Mouse (Mus musculus): ENCODE results near the gene Vps26a. TPM values are rescaled to one million over a fixed set of nuclear protein-coding genes. Genes with fewer than 3 reads are reported as not detected.
"Not testable (repeated sequence)": the region's sequence is repeated elsewhere in the genome, so short reads cannot be mapped to it uniquely, and the experiment has no call there.

Vps26a gene
- polyA plus RNA-seq, 1 experiment from 2014 or later = 59.6 TPM

GRCm38 (mm10) chr10:62503836-62504628, 17.4 kb upstream of the Vps26a start:
- no peaks in the 10 kb centered on the region for H3K27me3 ChIP-seq (ENCODE audit: control insufficient read depth, insufficient read depth, low read length)
- TF ChIP-seq EP300 (optimal IDR thresholded peaks at IDR 0.05) (no peak), CTCF (IDR thresholded peaks at IDR 0.05; ENCODE audit: low read depth) (no peak)
- H3K4me1 ChIP-seq (replicated peaks; ENCODE audit: control insufficient read depth, insufficient read depth) = no peaks in the 10 kb centered on the region; the same call in 1 of the 2 replicates
- H3K9ac ChIP-seq (ENCODE audit: low read length) = no peak overlapping the region
- no peaks in the 10 kb centered on the region for H3K36me3 ChIP-seq (ENCODE audit: control insufficient read depth, insufficient read depth, low read length)
- DNase-seq (ENCODE audit: low spot score) = no peak
- 57% methylated on average over 12 of the region's 12 CpGs for WGBS
- no peak overlapping the region for H3K4me2 ChIP-seq (replicated peaks; ENCODE audit: low read depth)
- no peak overlapping the region for H3K27ac ChIP-seq (replicated peaks)
- peak; percentile 49; the same call in 1 of the 2 replicates for ATAC-seq (ENCODE audit: low FRiP score, low TSS enrichment)
- no peaks in the 10 kb centered on the region for H3K9me3 ChIP-seq (ENCODE audit: control insufficient read depth, low read length)
- H3K4me3 ChIP-seq (ENCODE audit: low read depth, low read length) = no peak overlapping the region

- no peak overlapping the region for H3K4me3 ChIP-seq (ENCODE audit: low read depth, low read length)
- ATAC-seq (ENCODE audit: low FRiP score, low TSS enrichment) (no peak), DNase-seq (ENCODE audit: low spot score) (no peak)
- H3K9ac ChIP-seq (ENCODE audit: low read length) = no peak overlapping the region
- WGBS = 53% methylated on average over 4 of the region's 4 CpGs
- H3K4me1 ChIP-seq (replicated peaks; ENCODE audit: control insufficient read depth, insufficient read depth) = no peaks in the 10 kb centered on the region; the same call in 1 of the 2 replicates
- no peak for TF ChIP-seq EP300 (optimal IDR thresholded peaks at IDR 0.05)
- TF ChIP-seq CTCF (IDR thresholded peaks at IDR 0.05; ENCODE audit: low read depth) = no peak
- H3K27ac ChIP-seq (replicated peaks) = no peak overlapping the region
- H3K9me3 ChIP-seq (ENCODE audit: control insufficient read depth, low read length) = no peaks in the 10 kb centered on the region
- no peak overlapping the region for H3K4me2 ChIP-seq (replicated peaks; ENCODE audit: low read depth)
- no peaks in the 10 kb centered on the region for H3K27me3 ChIP-seq (ENCODE audit: control insufficient read depth, insufficient read depth, low read length)
- H3K36me3 ChIP-seq (ENCODE audit: control insufficient read depth, insufficient read depth, low read length) = no peaks in the 10 kb centered on the region
These were observed 16.7 kb upstream of the Vps26a start for GRCm38 (mm10) chr10:62503353-62503752.

- 80% methylated on average over 7 of the region's 7 CpGs for WGBS
- Histone ChIP-seq H3K4me3 (ENCODE audit: low read depth, low read length) (no peak overlapping the region), H3K4me2 (replicated peaks; ENCODE audit: low read depth) (no peak overlapping the region), H3K4me1 (replicated peaks; ENCODE audit: control insufficient read depth, insufficient read depth) (no peaks in the 10 kb centered on the region), H3K36me3 (ENCODE audit: control insufficient read depth, insufficient read depth, low read length) (no peaks in the 10 kb centered on the region), H3K27me3 (ENCODE audit: control insufficient read depth, insufficient read depth, low read length) (no peaks in the 10 kb centered on the region), H3K9ac (ENCODE audit: low read length) (no peak overlapping the region), H3K27ac (replicated peaks) (no peak overlapping the region), H3K9me3 (ENCODE audit: control insufficient read depth, low read length) (no peaks in the 10 kb centered on the region)
- TF ChIP-seq CTCF (IDR thresholded peaks at IDR 0.05; ENCODE audit: low read depth) = no peak
- no peak for TF ChIP-seq EP300 (optimal IDR thresholded peaks at IDR 0.05)
- ATAC-seq (ENCODE audit: low FRiP score, low TSS enrichment) (no peak), DNase-seq (ENCODE audit: low spot score) (no peak)
These were observed 15.3 kb upstream of the Vps26a start for GRCm38 (mm10) chr10:62501951-62502350.

- H3K9ac ChIP-seq (ENCODE audit: low read length) = no peak overlapping the region
- H3K4me2 ChIP-seq (replicated peaks; ENCODE audit: low read depth) = no peak overlapping the region
- no peak for ATAC-seq (ENCODE audit: low FRiP score, low TSS enrichment)
- H3K4me1 ChIP-seq (replicated peaks; ENCODE audit: control insufficient read depth, insufficient read depth) = no peaks in the 10 kb centered on the region
- H3K36me3 ChIP-seq (ENCODE audit: control insufficient read depth, insufficient read depth, low read length) = no peaks in the 10 kb centered on the region
- no peak overlapping the region for H3K27ac ChIP-seq (replicated peaks)
- H3K9me3 ChIP-seq (ENCODE audit: control insufficient read depth, low read length) = no peaks in the 10 kb centered on the region
- 84% methylated on average over 9 of the region's 9 CpGs for WGBS
- TF ChIP-seq EP300 (optimal IDR thresholded peaks at IDR 0.05) = no peak
- TF ChIP-seq CTCF (IDR thresholded peaks at IDR 0.05; ENCODE audit: low read depth) = no peak
- DNase-seq (ENCODE audit: low spot score) = no peak
- no peak overlapping the region for H3K4me3 ChIP-seq (ENCODE audit: low read depth, low read length)
- H3K27me3 ChIP-seq (ENCODE audit: control insufficient read depth, insufficient read depth, low read length) = no peaks in the 10 kb centered on the region
These were observed 14.5 kb upstream of the Vps26a start for GRCm38 (mm10) chr10:62500916-62501615.

- 27% methylated on average over 15 of the region's 15 CpGs for WGBS
- peak; percentile 63 for DNase-seq (ENCODE audit: low spot score)
These were observed 13.7 kb upstream of the Vps26a start for GRCm38 (mm10) chr10:62500088-62500915.

GRCm38 (mm10) chr10:62491681-62492080, 5.1 kb upstream of the Vps26a start:
- not testable (repeated sequence) for H3K9ac ChIP-seq (ENCODE audit: low read length); ATAC-seq (ENCODE audit: low FRiP score, low TSS enrichment); H3K27me3 ChIP-seq (ENCODE audit: control insufficient read depth, insufficient read depth, low read length); H3K4me1 ChIP-seq (replicated peaks; ENCODE audit: control insufficient read depth, insufficient read depth); H3K9me3 ChIP-seq (ENCODE audit: control insufficient read depth, low read length); H3K4me2 ChIP-seq (replicated peaks; ENCODE audit: low read depth); H3K36me3 ChIP-seq (ENCODE audit: control insufficient read depth, insufficient read depth, low read length); H3K27ac ChIP-seq (replicated peaks); DNase-seq (ENCODE audit: low spot score); H3K4me3 ChIP-seq (ENCODE audit: low read depth, low read length)
- 75% methylated on average over 3 of the region's 3 CpGs for WGBS

More at GRCm38 (mm10) chr10:62500088-62500915, 13.7 kb upstream of the Vps26a start:
- peak; percentile 59 for ATAC-seq (ENCODE audit: low FRiP score, low TSS enrichment)
- Histone ChIP-seq H3K4me2 (replicated peaks; ENCODE audit: low read depth) (no peak overlapping the region), H3K27ac (replicated peaks) (no peak overlapping the region), H3K4me3 (ENCODE audit: low read depth, low read length) (no peak overlapping the region), H3K9me3 (ENCODE audit: control insufficient read depth, low read length) (no peaks in the 10 kb centered on the region), H3K9ac (ENCODE audit: low read length) (no peak overlapping the region), H3K27me3 (ENCODE audit: control insufficient read depth, insufficient read depth, low read length) (no peaks in the 10 kb centered on the region), H3K4me1 (replicated peaks; ENCODE audit: control insufficient read depth, insufficient read depth) (no peaks in the 10 kb centered on the region), H3K36me3 (ENCODE audit: control insufficient read depth, insufficient read depth, low read length) (no peaks in the 10 kb centered on the region)
- peak; percentile 93 for TF ChIP-seq CTCF (IDR thresholded peaks at IDR 0.05; ENCODE audit: low read depth)
- no peak for TF ChIP-seq EP300 (optimal IDR thresholded peaks at IDR 0.05)
